Mouse (Mus musculus): ENCODE results near the gene Rpp30.

GRCm38 (mm10) chr19:36133731-36134130 is 50.2 kb downstream of the Rpp30 start:
- TF ChIP-seq CTCF (IDR thresholded peaks at IDR 0.05; ENCODE audit: borderline replicate concordance, control insufficient read depth, extremely low read depth, insufficient read depth, low read length, poor library complexity) (no peak), POLR2A (IDR thresholded peaks at IDR 0.05; ENCODE audit: control insufficient read depth, extremely low read depth, insufficient read depth, low read length, poor library complexity) (no peak)

Data from thymus, adult 2 months (tissue).